Mouse (Mus musculus): ENCODE results near the gene Gm20605.
A peak's percentile ranks its signal among the peaks of the same experiment; 100 is the strongest.

The Gm20605 gene

DNA sequence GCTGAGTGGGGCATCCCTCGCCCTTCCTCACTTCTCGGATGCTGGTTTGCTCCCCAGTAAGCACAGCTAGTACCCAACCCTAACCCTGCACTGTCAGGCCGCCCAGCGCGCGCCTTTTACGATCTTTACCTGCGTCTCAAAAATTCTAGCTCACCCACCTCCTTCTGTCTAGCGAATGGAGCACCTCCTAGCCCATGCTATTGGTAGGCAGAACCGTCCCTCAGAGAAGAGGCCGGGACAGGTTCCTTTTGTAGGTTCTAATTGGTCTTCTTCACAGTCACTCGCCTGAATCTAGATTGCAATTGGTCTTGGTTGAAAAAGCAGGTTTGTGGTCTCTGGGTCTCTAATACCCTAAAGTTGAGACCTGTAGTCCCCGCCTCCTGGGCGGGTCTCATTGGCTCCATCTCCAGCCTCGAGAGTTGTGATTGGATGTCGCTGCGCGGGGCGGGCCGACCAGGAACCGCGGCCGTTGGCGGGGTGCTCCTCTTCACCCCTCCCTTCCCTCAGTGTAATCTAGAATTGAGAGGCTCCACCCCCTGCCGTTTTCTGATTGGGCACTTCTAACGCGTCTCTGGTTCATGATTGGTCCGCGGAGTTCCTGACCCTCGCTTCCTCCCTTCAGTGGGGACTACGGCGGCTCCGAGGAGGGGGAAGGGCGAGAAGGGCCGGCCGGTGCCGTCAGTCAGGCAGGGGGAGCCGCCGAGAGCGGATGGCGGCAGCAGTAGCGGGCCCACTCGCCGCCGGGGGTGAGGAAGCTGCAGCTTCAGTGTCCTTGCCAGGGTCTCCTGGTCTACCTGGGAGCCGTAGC lies at the start of gene Gm20605, which contains the start of the genes Fbxo24 and Lrch4:
Gene Gm20605 (plus strand): TSS at position 678 of the 808 bp plus-strand sequence.
Gene Fbxo24 (minus strand): TSS at position 505 of the 808 bp plus-strand sequence.
Gene Lrch4 (plus strand): TSS at position 624 of the 808 bp plus-strand sequence.
- DNase-seq, result peak; percentile 99 to 100

DNA sequence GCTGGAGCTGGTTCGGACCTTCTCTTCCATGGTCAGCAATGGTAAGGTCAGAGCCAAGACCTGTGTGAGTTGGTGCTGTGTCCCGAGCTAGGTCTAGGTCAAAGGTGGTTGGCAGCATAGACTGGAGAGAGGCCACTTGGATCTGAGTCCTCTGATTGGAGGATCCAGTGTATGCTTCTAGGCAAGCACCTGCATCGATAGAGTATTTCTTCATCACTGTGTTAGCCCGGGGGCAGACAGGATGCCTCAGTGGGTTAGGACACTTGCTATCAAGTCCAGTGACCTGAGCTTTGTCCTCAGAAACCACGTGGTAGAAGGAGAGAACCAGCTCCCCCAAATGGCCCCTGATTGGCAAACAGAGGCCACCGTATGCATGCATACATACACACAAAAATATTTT lies 48.7 kb upstream of the Gm20605 start:
- DNase-seq, result no peak

DNA sequence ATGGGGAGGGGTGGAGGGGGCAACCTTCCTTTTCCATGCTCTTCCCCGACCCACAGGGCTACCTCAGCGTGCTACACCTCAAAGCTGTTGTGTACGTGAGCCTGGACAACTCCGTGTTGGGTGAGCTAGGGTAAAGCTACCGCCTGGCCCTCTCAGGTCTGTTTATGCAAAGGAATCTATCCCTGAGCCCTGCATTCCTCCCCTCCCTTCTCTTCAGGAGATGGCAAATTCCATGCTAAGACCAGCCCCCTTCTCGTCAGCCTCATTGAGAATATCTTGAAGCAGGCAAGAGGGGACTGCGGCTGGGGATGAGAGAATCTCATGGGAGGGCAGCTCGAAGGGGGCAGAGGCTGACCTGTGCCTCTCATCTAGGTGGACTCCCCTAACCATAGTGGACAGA lies 46.3 kb upstream of the Gm20605 start:
- no peak for DNase-seq

DNA sequence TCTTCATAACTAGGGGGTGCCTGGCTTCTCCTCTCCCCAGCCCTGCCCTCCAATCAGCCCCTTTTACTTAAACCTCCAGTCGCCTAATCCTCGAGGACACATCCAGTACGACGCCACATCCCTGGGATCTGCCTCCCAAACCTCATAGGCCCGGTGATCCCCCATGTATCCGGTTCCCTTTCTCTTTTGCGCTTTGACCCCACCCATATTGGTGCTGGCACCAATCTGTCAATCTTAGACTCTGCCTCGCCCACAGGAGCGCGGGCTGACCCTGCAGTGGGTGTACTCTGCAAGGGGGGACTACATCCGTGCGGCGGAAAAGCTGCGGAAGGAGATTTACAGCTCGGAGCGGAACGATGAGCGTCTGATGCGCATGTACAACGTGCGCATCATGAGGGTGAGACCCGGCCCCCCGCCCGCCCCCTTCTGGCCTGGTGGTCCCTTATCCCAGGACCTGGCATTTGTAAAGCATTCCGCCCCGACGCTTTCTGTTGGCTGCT lies 45.3 kb upstream of the Gm20605 start:
- DNase-seq, result no peak

DNA sequence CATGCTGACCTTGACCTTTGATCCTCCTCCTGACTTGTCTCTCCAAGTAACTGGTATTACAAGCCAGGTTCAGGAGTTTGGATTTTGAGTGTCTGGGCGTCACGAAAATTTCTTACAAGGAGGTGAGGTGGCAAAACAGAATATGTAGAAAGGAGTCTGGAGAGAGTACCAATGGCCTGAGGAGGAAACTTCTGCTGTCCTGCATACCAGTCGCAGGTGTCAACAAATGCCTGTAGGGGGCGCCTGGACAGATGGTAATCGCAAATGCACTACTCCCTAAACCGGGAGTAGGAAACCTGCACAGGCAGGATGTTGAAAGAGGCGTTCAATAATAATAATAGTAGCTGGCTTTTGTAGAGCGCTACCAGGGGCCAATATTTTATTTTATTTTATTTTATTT lies 44.0 kb upstream of the Gm20605 start:
- DNase-seq, result peak; percentile 80 to 89

DNA sequence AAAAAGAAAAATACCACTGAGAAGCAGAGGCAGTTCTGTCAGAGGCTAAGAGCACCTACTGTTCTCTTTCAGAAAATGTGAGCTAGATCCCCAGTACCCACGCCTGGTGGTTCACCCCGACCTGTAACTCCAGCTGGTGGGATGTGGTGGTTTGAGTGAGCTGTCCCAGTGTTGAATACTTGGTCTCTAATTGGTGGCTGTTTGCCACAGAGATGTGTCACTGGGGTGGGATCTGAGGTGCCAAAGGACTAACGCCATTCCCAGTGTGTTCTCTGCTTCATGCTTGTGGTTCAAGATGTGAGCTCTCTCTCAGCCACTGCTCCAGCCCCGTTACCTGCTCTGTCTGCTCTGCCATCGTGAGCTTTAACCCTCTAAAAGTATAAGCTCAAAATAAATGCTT lies 38.5 kb upstream of the Gm20605 start:
- DNase-seq, result no peak

DNA sequence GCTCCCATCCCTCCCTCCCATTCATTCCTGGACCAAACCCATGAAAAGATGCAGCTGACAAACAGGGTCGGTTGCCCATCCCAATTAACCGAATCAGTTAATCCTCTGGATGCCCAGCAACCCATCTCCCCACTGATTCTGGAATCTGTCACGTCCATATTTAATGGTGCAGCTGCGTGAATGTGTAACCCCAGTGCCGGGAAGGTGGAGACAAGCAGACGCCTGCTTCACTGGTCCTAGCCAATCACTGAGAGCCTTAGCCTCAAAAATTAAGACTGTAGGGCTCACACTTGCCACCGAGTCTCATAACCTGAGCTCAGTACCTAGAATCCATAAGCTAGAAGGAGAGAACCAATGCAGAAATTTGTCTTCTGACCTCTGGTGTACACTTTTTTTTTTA lies 33.1 kb upstream of the Gm20605 start:
- DNase-seq, result no peak

DNA sequence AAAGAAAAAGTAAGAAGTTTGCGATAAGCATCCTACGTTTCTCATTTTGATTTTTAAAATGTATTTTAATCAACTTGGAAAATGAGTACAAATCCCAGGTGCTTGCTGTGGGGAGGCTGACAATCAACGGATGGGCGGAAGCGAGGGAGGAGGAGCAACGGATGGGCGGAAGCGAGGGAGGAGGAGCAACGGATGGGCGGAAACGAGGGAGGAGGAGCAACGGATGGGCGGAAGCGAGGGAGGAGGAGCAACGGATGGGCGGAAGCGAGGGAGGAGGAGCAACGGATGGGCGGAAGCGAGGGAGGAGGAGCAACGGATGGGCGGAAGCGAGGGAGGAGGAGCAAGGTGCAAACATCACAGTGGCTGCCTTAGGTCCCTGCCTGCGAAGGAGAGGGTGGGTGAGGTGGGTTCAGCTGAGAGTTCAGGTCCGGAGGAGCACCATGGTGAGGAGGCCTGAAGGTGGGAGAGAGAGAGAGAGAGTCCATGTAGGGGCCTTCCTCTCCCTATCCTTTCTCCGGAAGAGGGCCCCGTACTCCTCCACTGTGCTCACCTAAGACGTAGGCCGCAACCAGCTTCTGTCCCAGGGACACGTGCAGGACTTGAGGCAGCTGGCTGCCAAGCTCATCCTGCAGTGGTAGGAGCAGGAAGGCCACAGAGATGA lies 32.2 kb upstream of the Gm20605 start:
- peak in 1 of 2 experiments; percentile 22 for DNase-seq

DNA sequence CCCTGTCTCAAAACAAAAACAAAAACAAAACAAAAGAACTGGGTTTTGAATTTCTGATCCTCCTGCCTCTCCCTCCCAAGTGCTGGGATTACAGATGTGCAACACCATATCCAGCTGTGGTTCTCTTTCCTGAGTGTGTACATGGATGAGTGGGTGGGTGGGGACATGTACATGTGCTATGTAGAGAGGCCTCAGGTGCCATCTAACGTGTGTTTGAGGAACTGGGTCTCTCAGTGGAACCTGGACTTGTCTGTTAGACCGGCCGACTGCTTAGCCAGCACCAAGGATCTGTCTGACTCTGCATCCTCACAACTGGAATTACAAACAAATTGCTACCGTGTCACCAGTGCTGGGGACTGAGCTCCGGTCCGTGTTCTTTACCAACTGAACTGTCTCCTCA lies 31.4 kb upstream of the Gm20605 start:
- DNase-seq, result no peak

DNA sequence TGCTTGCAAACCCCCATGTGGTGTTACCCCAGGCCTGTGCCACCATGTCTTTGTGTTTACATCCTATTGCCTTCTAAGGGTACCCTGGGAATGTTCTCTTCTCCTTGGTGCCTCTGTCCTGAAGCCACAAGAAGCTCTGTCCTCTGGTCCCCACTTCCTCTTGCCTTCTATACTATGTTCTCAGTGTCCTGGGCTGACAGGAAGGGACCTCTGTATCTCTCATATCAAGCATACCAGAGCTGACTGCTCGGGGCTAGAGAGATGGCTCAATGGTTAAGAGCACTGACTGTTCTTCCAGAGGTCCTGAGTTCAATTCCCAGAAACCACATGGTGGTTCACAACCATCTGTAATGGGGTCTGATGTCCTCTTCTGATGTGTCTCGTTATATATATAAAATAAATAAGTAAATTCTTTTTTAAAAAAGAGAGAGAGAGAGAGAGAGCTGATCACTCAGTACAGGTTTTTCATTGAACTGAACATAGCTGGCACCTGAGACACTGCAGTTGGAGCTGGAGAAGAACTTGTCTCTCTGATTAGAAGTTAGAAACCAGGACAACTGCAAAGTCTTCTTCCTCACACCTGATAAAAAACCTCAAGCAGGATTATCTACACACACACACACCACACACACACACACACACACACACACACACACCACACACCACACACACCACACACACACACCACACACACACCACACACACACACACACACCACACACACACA lies 30.7 kb upstream of the Gm20605 start:
- DNase-seq, result no peak

DNA sequence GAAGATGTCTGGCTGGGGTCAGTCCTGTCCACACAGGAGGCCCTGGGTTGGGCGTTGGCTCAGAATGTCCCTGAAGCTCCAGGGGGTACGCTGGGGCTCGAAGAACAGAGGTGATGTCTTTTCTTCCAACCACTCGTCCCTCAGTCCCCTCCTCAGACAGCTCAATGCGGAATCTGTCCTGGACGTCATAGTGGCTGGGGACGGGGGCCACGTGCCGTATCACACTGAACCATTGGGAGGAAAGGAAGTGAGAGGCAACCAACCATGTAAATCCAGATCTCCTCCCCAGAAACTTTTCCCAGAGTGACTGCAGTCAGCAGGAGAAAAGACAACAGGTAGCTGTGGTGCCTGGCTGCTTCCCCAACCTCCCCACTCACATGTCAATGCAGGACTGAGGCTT lies 29.4 kb upstream of the Gm20605 start:
- DNase-seq, result peak in 1 of 2 experiments; percentile 19

DNA sequence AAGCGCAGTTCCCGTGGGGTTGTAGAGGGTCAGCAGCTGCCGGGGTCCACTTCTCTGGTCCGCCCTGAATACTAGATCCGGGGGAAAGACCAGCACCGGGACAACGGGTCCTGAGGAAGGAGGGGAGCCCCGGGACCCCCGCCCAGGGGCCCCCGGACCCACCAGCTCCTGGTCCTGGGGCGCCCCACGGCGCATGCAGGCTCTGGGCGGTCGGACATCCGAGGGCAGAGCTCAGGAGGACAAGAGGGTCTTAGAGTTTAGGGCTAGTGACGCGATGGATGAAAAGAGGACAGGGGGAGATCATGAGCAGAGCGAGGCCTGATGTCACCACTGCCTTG lies 28.7 kb upstream of the Gm20605 start:
- DNase-seq, result no peak

DNA sequence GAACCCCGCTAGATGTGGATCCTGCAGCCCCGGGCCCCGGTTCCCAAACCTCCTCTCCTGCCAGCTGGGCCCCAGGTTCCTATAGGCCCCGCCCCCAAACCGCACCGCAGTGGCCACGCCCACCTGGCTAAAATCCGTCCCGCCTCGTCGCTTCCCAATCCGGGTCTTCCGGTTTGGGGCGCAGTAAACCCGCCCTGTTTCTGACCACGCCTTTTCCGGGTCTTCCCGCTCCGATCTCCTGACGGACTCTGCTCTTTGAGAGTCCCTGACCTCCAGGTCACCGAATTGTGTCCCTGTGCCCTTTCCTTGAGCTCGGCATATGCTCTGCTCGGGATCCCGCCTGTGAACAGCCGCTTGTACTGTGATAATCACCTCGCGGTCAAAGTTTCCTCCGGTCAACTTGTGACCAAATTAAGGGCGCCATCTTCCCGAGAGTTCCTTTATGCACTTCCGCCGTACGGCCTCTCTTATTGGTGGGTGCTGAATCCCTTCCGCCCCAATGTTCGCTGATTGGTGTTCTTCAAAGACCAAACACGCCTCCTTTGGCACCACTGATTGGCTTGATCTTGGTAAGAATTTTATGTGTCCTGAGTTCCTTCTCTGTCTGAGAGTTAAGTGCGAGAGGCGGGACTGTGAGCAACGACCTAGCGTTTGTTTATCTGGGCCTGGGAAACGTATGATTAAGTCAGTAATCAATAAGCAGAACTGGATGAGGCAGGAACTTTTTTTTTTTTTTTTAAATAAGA lies 28.2 kb upstream of the Gm20605 start, which contains the start of gene Mospd3:
Gene Mospd3 (minus strand): TSS at position 440 of the 746 bp plus-strand sequence.
- peak; percentile 98 to 99 for DNase-seq

DNA sequence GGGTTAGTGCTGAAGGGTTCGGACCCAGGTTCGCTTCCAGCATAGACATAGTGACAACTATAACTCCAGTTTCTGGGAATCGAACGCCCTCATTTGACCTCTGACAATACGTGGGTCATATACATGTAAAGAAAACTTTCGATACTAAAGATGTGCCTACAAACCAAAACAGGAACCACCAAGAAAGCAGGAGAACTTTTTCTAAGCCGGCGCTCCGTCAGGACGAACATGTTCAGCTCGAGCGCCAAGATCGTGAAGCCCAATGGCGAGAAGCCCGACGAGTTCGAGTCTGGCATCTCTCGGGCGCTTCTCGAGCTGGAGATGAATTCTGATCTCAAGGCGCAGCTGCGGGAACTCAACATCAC lies 27.6 kb upstream of the Gm20605 start:
- peak in 1 of 2 experiments; percentile 59 for DNase-seq

DNA sequence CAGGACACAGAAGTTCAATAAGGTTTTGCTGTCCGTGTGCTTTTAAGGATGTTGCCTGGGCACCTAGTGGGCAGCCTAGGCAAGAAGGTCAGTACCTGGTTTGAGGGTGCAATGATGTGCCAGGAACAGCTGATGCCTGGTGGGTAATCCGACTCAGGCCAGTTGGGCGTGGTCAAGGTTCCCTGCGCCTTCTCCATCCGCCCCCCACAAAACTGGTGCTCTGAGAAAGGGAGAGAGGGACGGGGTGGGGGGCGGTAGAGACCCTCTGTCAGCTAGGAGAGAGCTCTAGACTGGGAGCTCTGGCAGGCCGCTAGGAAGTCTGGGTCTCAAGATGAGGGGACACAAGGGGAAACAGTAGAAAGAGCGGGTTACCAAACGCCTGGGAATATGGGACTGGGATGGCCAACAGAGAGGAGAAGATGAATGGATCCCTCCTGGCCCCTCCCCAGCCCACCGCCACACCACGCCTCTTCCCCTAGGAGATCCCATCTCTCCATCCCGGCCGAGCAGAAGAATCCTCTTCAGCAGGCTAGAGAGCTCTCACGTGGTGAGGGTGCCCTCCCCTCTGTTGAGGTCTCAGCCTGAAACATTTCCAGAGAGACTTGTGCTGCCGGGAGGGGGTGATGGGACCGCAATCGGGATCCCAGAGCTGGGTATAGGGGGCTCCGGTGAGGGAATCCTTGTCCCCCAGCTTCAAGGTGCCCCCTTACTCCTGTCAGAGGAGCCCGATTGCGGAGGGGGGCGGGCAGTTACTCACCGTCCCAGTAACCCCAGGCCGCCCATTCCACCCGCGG lies 20.9 kb upstream of the Gm20605 start:
- DNase-seq, result no peak

DNA sequence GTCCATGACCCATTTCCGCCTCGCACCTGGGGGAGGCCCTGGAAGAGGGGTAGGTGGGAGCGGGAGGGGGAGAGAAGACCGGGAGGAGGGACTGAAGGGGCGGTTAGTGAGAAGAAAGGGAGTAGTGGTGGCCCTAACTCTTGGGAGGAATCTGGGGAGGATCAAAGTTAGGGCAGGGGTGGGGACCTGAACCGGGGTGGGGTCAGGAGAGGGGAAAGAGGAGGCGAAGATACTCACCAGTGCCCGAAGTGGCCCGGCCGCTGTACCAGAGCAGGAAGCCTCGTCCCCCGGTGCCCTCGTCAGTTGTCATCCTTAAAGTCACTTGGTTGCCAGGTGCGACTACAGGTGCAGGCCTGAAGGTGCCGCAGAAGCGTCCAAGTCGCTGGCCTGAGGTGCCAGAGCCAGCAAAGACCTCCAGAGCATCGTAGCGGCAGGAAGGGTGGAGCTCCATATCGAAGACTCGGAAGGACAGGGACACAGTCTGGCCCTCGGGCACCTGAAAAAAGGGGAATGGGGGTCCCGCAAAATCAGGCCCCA lies 20.3 kb upstream of the Gm20605 start:
- peak in 1 of 2 experiments; percentile 33 for DNase-seq

DNA sequence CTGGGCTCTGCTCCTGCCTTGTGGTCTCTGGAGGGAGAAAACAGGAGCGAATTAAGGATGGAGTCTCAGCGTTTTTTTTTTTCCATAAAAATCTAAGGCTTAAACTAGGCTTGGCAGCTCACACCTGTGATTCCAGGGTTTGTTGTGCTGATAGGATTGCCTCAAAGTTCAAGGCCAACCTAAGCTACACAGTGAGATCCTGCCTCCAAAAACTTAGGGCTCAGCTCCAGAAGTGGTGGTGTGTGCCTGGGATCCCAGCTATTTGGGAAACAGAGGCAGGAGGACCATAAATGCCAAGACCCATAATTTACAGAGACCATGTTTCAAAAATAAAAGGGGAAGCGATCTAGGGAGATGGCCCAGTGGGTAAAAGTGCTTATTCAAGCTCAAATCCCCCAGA lies 19.7 kb upstream of the Gm20605 start:
- no peak for DNase-seq

DNA sequence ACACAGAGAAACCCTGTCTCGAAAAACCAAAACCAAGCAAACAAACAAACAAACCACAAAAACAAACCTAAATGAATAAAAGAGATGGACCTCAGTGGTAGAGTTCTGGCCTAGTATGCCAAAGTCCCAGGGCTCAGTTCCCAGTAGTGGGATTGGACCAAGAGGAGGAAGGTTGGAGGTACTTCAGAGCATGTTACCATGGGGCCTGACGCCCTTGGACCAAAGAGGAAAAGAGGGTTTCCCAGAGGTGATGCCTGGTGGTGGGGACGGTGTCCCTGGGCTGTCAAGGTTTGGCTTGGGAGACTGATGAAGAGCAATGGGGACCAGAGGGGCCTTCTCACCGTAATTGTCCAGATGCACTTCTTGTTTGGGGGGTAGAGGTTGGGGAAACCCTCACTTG lies 18.9 kb upstream of the Gm20605 start:
- DNase-seq, result no peak

DNA sequence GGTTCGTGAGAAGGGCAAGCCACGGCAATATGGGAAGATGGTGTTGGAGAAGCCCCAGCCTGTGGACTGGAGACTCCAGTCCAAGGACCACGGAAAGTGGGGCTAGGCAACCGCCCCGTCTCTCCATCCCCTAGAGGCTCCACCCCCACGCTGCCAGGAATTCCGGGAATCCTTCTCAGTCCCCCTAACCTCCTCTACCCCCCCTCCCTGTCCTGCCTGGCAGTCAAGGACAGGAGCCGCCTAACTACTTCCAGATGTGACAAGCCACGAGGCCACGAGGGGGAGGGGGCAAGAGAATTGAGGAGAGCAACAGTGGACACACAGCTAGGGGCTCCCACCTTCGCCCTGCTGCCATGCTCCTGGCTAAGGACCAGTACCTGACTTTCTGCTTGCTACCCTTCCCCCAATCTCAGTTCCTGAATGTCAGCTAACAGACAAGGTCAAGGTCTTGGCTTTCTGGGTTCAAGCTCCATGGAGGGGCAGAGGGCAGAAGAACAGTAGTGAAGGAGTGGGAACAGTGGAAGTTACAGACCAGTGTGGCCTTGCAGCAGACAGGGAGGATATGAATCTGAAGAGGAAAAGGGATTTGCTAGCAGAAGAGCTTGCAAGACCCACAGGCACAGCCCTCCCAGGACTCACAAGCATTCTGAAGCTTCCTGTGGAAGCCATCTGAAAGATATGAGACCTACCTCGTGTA lies 18.3 kb upstream of the Gm20605 start:
- DNase-seq, result peak; percentile 79 to 84

DNA sequence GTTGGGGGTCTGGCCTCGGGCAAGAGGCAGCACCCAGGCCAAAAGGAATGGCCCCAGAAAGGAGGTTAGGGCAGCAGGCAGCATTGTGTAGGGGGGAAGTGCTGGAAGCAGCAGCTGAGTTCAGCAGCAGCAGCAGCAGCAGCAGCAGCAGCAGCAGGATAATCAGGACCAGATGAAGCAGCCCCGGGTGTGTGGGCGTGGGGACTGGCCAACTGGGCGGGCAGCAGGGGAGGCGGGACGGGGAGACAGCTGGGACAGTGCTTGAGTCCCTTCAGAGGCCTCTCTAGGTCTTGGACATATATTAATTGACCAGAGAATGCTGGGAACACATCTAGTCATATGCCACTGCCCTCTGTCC lies 17.8 kb upstream of the Gm20605 start:
- DNase-seq, result peak in 1 of 2 experiments; percentile 61

DNA sequence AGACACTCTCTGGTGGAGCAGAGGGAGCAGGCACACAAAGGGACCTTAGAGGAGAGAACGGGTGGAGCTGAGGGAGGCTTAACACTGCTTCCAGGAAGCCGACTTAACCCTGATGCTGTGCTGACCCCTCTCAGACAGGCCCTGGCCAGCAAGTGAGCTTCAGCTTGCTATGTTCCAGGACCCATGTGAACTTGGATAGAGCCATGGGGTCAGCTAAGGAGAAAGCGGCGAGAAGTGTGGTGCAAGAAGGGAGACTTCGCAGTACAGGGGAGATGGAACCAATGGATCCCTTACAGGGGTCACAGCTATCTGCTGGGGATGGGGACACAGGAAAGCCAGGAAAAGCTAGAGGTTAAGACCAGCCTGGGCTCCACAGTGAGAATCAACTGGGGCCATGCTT lies 15.9 kb upstream of the Gm20605 start:
- no peak for DNase-seq
